Mouse (Mus musculus) central nervous system, embryonic 18 days (tissue): ENCODE measurements around the gene Ccl8. TPM values are rescaled to one million over a fixed set of nuclear protein-coding genes. Genes with fewer than 3 reads are reported as not detected.

Source experiments
- polyA plus RNA-seq: library from polyadenylated mRNA; depleted of rRNA; stranded (reverse); fragments of >200 nt; gene quantifications from 2 replicates; pipeline ENCODE4 v1.2.3, GENCODE M21; 2012; rRNA removed

The Ccl8 gene
- 0.13 TPM in 1 of 2 replicates, not detected in the other for polyA plus RNA-seq

GRCm38 (mm10) chr11:82114885-82115284 lies at the start of gene Ccl8:
TSS of gene Ccl8 (plus strand) at chr11:82115185.

GRCm38 (mm10) chr11:82101529-82101928 lies 13.5 kb upstream of the Ccl8 start, which contains the start of gene Ccl12:
TSS of gene Ccl12 (plus strand) at chr11:82101845.

Other genes starting within 250 kb of the Ccl8 start
- gene Asic2, start 146.7 kb upstream of the Ccl8 start, polyA plus RNA-seq: 25.3 and 25.7 TPM in 2 replicates
- 0.32 and 16.5 TPM in 2 replicates for gene Ccl2, start 79.6 kb upstream of the Ccl8 start, polyA plus RNA-seq
- gene Gm17268, start 76.6 kb upstream of the Ccl8 start, polyA plus RNA-seq: not detected in 2 replicates
- 0.31 and 1.4 TPM in 2 replicates for gene Ccl7, start 69.5 kb upstream of the Ccl8 start, polyA plus RNA-seq
- 0.09 and 0.99 TPM in 2 replicates for gene Ccl11, start 57.4 kb upstream of the Ccl8 start, polyA plus RNA-seq
- 1.3 and 3.1 TPM in 2 replicates for gene Ccl12, start 13.3 kb upstream of the Ccl8 start, polyA plus RNA-seq
- gene Ccl1, start 190.5 kb downstream of the Ccl8 start, polyA plus RNA-seq: 0.13 and 0.27 TPM in 2 replicates